Mouse (Mus musculus): ENCODE results near the gene Ltv1. TPM values are rescaled to one million over a fixed set of nuclear protein-coding genes. Genes with fewer than 3 reads are reported as not detected.

The Ltv1 gene
- polyA plus RNA-seq, 1 experiment from 2014 or later = 38.0 TPM

DNA sequence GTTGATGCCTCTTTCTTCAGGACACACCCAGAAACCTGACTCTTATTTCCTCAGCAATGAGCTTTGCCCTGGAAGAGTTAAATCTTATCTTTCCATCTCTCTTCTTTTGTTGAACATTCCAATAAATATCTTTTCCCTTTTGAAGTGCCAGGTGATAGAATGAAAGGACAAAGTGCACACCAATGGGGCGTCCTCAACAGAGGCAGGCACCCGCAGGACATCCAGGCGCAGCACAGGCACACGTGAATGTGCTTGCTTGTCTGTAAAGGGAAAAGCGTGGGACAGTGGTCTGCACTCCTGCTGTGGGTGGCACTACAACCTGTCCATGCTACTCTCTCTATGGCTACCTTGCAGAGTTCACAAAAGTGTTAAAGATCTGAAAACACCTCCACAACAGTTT, 3.1 kb downstream of the Ltv1 start:
- Histone ChIP-seq H3K27me3 (no peaks in the 10 kb centered on the region), H3K4me3 (replicated peaks) (no peak overlapping the region), H3K4me1 (replicated peaks) (peaks cover 8% of the 10 kb centered on the region), H3K27ac (no peak overlapping the region), H3K36me3 (peaks cover 50% of the 10 kb centered on the region), H3K9me3 (no peaks in the 10 kb centered on the region), H3K9ac (replicated peaks) (no peak overlapping the region), H3K4me2 (replicated peaks) (no peak overlapping the region)
- WGBS = 95% methylated on average over 5 of the region's 5 CpGs
- ATAC-seq = no peak

DNA sequence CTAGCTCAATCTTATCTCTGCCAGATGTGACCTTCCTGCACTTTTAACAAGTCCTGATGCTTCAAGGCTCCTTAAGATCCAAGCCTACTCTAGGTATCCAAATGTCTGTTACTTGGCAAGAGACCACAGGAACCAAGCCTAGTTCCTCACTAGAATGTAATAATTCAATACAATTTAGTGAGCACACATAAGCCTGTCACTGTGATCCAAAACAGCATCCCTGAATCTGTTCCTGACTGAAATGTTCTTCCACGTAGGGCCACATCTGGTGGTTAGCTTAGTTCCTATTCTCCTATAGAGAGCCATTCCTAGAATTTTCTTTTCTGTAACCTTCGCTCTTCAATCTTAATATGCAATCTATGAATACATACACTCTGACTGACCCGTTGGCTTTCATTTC, 6.2 kb downstream of the Ltv1 start:
- WGBS = 93% methylated on average over 3 of the region's 3 CpGs
- Histone ChIP-seq H3K9ac (replicated peaks) (no peak overlapping the region), H3K36me3 (peaks cover 77% of the 10 kb centered on the region)

DNA sequence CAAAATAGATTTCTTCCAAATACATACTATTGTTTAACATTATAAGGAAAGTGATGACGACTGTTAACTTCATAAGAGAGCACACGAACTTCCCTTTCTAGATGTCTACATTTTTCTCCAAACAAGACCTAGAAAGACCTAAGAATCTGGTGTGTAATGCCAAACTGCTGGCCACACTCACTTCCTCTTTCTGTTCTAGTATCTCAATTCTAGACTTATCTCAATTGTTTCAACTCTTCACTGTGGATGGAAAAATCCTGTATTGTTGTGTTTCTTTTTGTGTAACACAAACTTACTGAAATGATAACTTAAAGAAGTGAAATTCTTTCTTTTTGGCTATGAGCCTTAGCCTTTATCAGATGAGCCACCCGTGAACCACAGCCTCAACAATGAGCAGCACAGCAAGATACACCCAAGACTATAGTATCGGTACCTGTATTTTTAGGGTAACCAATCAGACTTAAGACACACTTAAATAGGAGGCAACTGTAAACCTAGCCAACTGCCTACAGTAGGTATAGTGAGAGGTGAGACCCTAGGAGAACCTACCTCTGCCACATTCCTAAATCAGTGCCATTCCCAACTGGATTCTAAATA, 8.7 kb downstream of the Ltv1 start:
- no peak overlapping the region for H3K27ac ChIP-seq
- 94% methylated on average over 4 of the region's 4 CpGs for WGBS
- peaks cover 84% of the 10 kb centered on the region for H3K36me3 ChIP-seq
- no peak overlapping the region for H3K4me2 ChIP-seq (replicated peaks)
- no peaks in the 10 kb centered on the region for H3K4me1 ChIP-seq (replicated peaks)
- no peak overlapping the region for H3K9ac ChIP-seq (replicated peaks)
- H3K9me3 ChIP-seq = no peaks in the 10 kb centered on the region
- no peak overlapping the region for H3K4me3 ChIP-seq (replicated peaks)
- no peaks in the 10 kb centered on the region for H3K27me3 ChIP-seq
- ATAC-seq = no peak

More for the DNA sequence above, 6.2 kb downstream of the Ltv1 start:
- no peaks in the 10 kb centered on the region; the same call in 1 of the 2 replicates for H3K4me1 ChIP-seq (replicated peaks)
- H3K27me3 ChIP-seq = no peaks in the 10 kb centered on the region
- H3K27ac ChIP-seq = no peak overlapping the region
- no peak for ATAC-seq
- no peaks in the 10 kb centered on the region for H3K9me3 ChIP-seq
- no peak overlapping the region for H3K4me2 ChIP-seq (replicated peaks)
- H3K4me3 ChIP-seq (replicated peaks) = no peak overlapping the region

DNA sequence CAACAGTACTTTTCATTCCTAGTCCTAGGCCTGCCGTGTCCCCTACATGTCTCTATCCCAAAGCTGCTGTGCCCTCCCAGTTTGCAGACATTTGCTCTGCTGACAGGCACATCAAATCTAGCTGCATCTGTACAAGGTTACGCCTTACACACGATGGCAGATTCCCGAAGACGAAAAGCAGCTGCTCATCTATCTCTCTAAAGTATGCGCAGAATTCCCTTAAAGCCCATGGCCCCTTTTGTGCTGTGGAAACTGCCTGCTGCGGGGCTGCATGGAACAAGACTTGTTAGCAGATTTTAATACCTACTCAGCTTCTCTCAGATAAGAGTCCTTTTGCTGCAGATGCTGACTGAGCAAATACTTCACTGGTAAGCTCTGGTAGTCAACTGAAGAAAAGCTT, 12.8 kb downstream of the Ltv1 start:
- no peaks in the 10 kb centered on the region for H3K27me3 ChIP-seq
- ATAC-seq = no peak
- WGBS = 92% methylated on average over 7 of the region's 7 CpGs
- H3K4me1 ChIP-seq (replicated peaks) = no peaks in the 10 kb centered on the region
- H3K9ac ChIP-seq (replicated peaks) = no peak overlapping the region
- peaks cover 86% of the 10 kb centered on the region for H3K36me3 ChIP-seq
- H3K27ac ChIP-seq = no peak overlapping the region
- H3K4me2 ChIP-seq (replicated peaks) = no peak overlapping the region
- H3K9me3 ChIP-seq = no peaks in the 10 kb centered on the region
- no peak overlapping the region for H3K4me3 ChIP-seq (replicated peaks)

DNA sequence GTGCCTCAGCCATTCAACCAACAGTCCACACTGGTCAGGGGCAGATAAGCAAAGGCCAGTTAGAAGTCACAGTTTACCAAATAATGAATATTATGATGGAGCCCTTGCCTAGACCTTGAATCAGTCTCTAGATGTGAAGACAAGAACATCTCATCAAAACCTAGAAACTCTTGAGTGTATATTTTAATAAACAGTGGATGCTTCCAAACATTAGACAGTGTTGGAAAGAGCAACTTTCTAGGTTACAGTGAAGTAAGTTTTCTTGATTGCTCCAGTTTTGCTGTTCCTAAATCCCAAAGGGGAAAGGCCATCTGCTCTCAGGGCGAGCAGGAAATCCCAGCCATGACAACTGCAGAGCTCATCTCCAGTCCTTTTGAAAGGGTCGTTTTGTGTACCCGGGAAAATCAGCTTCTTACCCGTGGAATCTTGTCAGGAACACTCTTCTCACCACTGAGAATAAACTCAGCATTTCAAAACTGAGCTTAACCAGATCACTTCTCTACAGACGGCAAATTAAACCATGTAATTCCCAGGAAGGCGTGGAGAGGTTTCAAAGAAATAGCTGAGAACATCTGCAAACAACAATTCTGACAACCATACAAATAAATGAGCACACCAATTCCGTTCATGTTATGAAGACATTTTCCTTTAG, 14.9 kb downstream of the Ltv1 start, which contains the start of gene Zc2hc1b:
TSS of gene Zc2hc1b (minus strand) at position 51 of the 652 bp plus-strand sequence.
- no peaks in the 10 kb centered on the region for H3K9me3 ChIP-seq
- H3K27me3 ChIP-seq = no peaks in the 10 kb centered on the region
- H3K4me1 ChIP-seq (replicated peaks) = no peaks in the 10 kb centered on the region
- H3K4me3 ChIP-seq (replicated peaks) = no peak within 1 kb of the TSS
- peaks cover 69% of the 10 kb centered on the region for H3K36me3 ChIP-seq
- ATAC-seq = no peak
- no peak within 1 kb of the TSS for H3K27ac ChIP-seq
- no peak within 1 kb of the TSS for H3K4me2 ChIP-seq (replicated peaks)
- no peak within 1 kb of the TSS for H3K9ac ChIP-seq (replicated peaks)
- WGBS = 54% methylated on average over 7 of the region's 7 CpGs

DNA sequence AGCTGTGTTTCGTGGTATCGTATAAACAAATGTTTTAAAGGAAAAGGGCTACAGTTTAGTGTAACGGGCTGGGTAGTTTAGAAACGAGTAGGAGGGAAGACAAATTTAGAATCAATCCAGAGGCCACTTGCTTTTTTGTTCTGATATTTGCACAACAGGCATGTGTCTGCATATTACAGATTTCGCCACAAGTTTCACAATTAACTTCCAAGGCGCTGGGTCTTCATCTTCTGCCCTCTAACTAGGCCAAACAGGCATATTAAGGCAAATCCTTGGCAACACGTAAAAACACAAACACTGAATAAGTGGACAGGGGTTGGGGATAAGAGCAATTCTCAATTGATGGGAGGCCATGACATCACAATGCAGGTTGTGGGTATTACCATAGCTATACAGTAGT, 17.1 kb downstream of the Ltv1 start:
- H3K27ac ChIP-seq = no peak overlapping the region
- H3K27me3 ChIP-seq = no peaks in the 10 kb centered on the region
- no peaks in the 10 kb centered on the region for H3K9me3 ChIP-seq
- no peak overlapping the region for H3K4me3 ChIP-seq (replicated peaks)
- no peak overlapping the region for H3K4me2 ChIP-seq (replicated peaks)
- H3K9ac ChIP-seq (replicated peaks) = no peak overlapping the region
- H3K36me3 ChIP-seq = peaks cover 47% of the 10 kb centered on the region
- 95% methylated on average over 7 of the region's 7 CpGs for WGBS
- peaks cover 11% of the 10 kb centered on the region for H3K4me1 ChIP-seq (replicated peaks)
- no peak for ATAC-seq

DNA sequence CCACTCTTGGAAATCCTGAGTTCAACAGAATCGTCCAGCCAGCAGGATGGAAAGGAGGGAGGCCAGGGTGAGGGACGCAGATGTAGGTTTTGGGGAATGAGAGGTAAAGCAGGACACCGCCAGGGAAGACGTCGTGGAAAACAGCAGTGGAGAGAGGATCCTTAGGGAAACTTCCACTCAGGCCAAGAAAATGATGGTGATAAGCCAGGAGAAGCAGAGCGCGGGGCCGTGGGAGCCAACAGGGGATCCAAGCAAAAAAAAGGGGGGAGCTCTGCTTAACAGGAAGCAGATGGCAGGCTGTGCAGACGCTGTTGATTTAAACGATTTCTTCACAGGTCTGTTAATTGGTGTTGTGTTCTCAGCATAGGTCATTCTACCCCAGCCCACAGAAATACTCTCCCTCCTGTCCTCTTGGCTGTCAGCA, 20.2 kb downstream of the Ltv1 start:
- Histone ChIP-seq H3K9me3 (no peaks in the 10 kb centered on the region), H3K36me3 (peaks cover 18% of the 10 kb centered on the region), H3K27ac (no peak overlapping the region), H3K27me3 (no peaks in the 10 kb centered on the region), H3K4me1 (replicated peaks) (peaks cover 20% of the 10 kb centered on the region), H3K9ac (replicated peaks) (no peak overlapping the region), H3K4me2 (replicated peaks) (no peak overlapping the region), H3K4me3 (replicated peaks) (no peak overlapping the region)
- no peak for ATAC-seq
- 66% methylated on average over 10 of the region's 10 CpGs for WGBS

DNA sequence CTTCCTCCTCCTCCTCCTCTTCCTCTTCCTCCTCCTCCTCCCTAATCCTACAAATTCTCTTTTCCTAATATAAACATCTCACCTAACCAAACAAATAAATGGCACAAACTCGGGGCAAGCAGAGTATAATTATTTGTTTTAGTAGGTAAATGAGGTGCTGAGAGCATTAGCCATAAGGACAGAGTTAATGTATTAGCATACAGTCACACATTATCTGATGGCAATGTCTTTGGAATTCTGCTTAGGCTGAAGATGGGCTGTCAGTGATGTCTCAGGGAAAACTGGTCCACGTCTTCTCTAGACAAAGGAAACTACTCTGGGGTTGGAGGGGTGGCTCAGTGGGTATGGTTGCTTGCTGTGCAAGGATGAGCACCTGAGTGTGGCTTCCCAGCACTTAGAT, 21.5 kb downstream of the Ltv1 start:
- no peak overlapping the region for H3K9ac ChIP-seq (replicated peaks)
- peaks cover 6% of the 10 kb centered on the region for H3K36me3 ChIP-seq
- no peaks in the 10 kb centered on the region for H3K27me3 ChIP-seq
- no peak overlapping the region for H3K4me3 ChIP-seq (replicated peaks)
- ATAC-seq = no peak
- H3K4me2 ChIP-seq (replicated peaks) = no peak overlapping the region
- H3K9me3 ChIP-seq = no peaks in the 10 kb centered on the region
- H3K27ac ChIP-seq = no peak overlapping the region
- peaks cover 20% of the 10 kb centered on the region for H3K4me1 ChIP-seq (replicated peaks)
- WGBS = 68% methylated on average over 2 of the region's 2 CpGs

DNA sequence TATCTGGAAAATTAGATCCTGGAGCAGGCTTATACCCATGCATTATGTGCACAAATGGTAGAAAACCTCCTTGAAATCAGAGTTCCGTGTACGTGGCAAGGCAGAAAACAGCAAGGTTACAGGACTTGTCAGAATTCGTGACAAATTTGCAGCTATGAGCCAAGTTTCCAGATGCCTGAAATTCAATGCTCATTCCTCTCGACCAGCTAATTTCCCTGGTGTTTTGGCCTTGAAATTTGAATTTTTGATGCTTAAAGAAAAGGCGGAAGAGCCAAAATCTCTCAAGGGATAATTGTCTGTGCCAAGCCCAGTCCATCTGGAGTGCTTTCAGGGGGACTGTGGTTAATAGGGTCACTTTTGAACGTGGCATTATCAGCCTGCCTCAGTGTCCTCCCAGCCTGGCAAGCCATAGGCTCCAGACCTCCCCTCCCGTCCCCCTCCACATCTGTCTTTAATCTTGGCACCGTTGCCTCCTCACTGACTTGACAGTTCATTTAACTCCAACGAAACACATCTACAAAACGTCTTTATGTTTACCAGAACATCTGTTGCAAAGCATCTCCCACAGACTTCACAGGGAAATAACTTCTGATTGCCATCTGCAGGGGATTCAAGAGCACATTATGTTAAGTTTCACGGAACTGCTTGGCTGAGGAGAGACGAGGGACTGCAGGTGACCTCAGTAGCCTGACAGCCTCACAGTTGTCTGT, 22.1 kb downstream of the Ltv1 start:
- no peak overlapping the region for H3K4me3 ChIP-seq (replicated peaks)
- no peaks in the 10 kb centered on the region for H3K36me3 ChIP-seq
- no peaks in the 10 kb centered on the region for H3K9me3 ChIP-seq
- peaks cover 20% of the 10 kb centered on the region for H3K4me1 ChIP-seq (replicated peaks)
- no peak overlapping the region; the same call in 1 of the 2 replicates for H3K27ac ChIP-seq
- no peaks in the 10 kb centered on the region for H3K27me3 ChIP-seq
- peak; percentile 67; the same call in 1 of the 2 replicates for ATAC-seq
- 48% methylated on average over 12 of the region's 12 CpGs for WGBS
- no peak overlapping the region for H3K4me2 ChIP-seq (replicated peaks)
- no peak overlapping the region for H3K9ac ChIP-seq (replicated peaks)

DNA sequence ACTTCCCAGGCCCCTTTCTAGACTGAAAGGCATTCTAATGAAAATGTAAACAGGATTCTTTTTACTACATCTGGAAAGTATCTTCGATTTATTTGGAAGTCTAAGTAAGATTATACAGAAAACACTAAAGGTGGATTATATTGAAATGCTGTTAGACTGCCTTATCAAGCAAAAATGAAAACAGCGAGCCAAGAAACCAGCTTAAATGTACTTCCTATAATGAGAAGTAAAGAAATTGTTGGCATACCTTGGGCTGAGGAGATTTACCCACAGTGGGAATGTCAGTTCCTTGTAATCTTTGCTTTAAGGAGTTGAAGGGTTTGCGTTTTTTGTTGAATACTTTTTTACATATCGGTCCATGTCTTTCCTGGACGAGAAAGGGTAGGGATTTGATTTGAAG, 24.5 kb downstream of the Ltv1 start:
- H3K4me2 ChIP-seq (replicated peaks) = no peak overlapping the region
- 88% methylated on average over 5 of the region's 5 CpGs for WGBS
- H3K4me3 ChIP-seq (replicated peaks) = no peak overlapping the region
- H3K36me3 ChIP-seq = no peaks in the 10 kb centered on the region
- H3K9me3 ChIP-seq = no peaks in the 10 kb centered on the region
- peaks cover 20% of the 10 kb centered on the region for H3K4me1 ChIP-seq (replicated peaks)
- H3K27me3 ChIP-seq = no peaks in the 10 kb centered on the region
- ATAC-seq = no peak
- H3K9ac ChIP-seq (replicated peaks) = no peak overlapping the region
- no peak overlapping the region for H3K27ac ChIP-seq

DNA sequence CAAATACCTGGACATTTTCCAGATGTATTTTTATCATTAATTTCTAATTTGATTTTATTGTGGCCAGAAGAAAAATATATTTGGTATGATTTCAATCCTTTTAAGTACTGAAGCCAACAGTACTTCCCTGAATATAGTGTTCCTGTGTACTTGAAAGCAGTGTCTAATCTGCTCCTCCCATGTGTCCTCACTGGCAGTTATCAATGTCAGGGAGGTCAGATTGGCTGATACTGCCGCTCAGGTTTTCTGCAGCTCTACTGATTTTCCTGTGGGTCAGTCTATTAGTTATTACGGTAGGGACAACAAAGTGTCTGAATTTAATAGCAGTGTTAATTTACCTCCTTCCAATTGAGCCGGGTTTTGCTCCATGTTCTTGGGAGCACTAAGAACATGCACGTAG, 30.9 kb downstream of the Ltv1 start:
- Histone ChIP-seq H3K4me3 (replicated peaks) (no peak overlapping the region), H3K4me1 (replicated peaks) (no peaks in the 10 kb centered on the region), H3K9me3 (no peaks in the 10 kb centered on the region), H3K36me3 (no peaks in the 10 kb centered on the region), H3K9ac (replicated peaks) (no peak overlapping the region), H3K4me2 (replicated peaks) (no peak overlapping the region), H3K27me3 (no peaks in the 10 kb centered on the region), H3K27ac (no peak overlapping the region)
- ATAC-seq = no peak
- 92% methylated on average over 4 of the region's 4 CpGs for WGBS

DNA sequence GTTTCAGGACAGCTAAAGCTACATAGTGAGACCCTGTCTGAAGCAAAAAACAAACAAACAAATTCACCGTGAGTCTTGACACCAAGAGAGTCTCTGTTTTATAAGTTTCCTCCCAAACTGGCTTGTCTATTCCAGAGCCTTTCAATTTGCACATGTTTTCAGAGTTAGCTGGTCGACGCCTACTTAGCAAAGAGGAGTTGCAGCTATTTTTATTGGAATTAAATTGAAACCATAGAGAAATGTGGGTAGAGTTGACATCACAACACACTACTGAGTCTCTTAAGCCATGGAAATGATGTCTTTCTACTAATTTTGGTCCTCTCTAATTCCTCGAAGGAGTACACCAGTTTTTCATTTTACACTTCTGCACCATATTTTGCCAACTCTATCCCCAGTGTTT, 32.1 kb downstream of the Ltv1 start:
- 95% methylated on average over 4 of the region's 4 CpGs for WGBS
- H3K9me3 ChIP-seq = no peaks in the 10 kb centered on the region
- H3K4me3 ChIP-seq (replicated peaks) = no peak overlapping the region
- no peak for ATAC-seq
- H3K4me2 ChIP-seq (replicated peaks) = no peak overlapping the region
- H3K9ac ChIP-seq (replicated peaks) = no peak overlapping the region
- H3K4me1 ChIP-seq (replicated peaks) = no peaks in the 10 kb centered on the region
- no peak overlapping the region for H3K27ac ChIP-seq
- no peaks in the 10 kb centered on the region for H3K27me3 ChIP-seq
- no peaks in the 10 kb centered on the region for H3K36me3 ChIP-seq

All from midbrain, embryonic 13.5 days (tissue).